Mouse (Mus musculus) ES-E14 (cell line): ENCODE measurements at regions not wholly inside any gene's neighbourhood (a gene's known extent, or its start where the extent isn't known, plus 50 kb on each side); places are given as distances from the start of the nearest gene placed in this dataset.

Experiments used
- CHD2 ChIP-seq: IDR thresholded peaks from 2 replicates; pipeline ENCODE4 v1.6.1; 2014; ENCODE audit warnings: mild to moderate bottlenecking, low read depth, low read length, inconsistent platforms
- HCFC1 ChIP-seq: IDR thresholded peaks from 2 replicates; pipeline ENCODE4 v1.6.1; 2012; ENCODE audit warnings: low read length, inconsistent platforms, borderline replicate concordance; ENCODE audit not compliant: insufficient read depth
- MAFK ChIP-seq: IDR thresholded peaks from 2 replicates; pipeline ENCODE4 v1.6.1; 2014; ENCODE audit warnings: mild to moderate bottlenecking, low read depth, low read length, inconsistent platforms; ENCODE audit not compliant: insufficient read depth

DNA sequence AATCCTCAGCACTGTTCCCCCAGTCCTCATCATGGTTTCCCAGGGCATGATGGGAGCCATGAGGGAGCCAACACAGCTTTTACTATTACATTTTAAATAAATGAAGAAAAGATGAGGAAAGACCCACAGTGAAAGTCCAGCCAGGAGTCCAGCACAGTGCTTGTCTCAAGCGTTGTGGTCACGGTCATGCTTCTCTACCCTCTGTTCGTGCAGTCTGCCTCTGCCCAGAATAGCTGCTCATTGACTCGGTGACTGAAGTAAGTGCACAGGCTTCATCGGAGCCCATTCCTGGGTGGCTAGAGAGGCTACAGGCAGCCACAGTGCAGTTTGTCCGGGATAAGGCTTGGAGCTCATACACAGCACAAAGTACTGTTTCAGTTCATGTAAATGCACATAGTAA, 226.1 kb upstream of the Dpp6 start:
- TF ChIP-seq CHD2 (no peak), HCFC1 (no peak), MAFK (no peak)
